Mouse (Mus musculus) 3T3-L1 (cell line): ENCODE data around the gene Kat2b.
A peak's percentile ranks its signal among the peaks of the same experiment; 100 is the strongest.
"Not testable (repeated sequence)": the region's sequence is repeated elsewhere in the genome, so short reads cannot be mapped to it uniquely, and the experiment has no call there.

Source experiments
- DNase-seq: peaks from one replicate; pipeline ENCODE4 v3.0.0-alpha.2; 2015; ENCODE audit warnings: low read depth, low spot score

The Kat2b gene

DNA sequence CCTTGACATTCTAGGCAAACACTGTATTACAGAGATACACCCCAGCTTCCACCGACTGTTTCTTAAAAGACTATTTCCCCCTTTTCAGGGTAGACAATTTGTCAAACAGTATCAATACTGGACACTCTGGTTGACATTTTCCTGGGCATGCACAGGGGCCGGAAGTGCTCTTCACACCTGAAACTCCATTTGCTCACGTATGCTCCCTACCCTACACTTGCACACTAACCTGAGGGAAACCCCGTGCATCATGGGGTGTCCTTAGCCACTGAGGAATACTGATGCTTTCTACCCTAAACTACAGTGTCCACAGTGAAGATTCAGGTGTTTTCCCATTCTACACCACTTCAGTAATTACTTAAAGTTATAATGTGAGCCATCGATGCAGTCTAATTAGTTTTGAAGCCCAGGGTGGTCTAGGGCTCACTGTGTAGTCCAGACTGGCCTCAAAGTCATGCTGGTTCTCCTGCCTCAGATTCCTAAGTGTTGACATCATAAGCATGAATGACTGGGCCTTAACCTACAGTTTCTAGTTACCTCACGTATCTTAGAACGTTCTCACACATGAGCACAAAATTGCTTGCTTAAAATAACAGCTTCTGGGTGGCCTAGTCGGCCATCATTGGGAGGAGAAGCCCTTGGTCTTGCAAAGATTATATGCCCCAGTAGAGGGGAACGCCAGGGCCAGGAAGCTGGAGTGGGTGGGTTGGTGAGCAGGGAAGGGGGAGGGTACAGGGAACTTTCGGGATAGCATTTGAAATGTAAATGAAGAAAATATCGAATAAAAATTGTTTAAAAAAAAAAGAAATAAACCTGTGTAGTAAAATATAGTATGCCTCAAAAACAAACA lies 30.5 kb downstream of the Kat2b start:
- peak; percentile 48 for DNase-seq

DNA sequence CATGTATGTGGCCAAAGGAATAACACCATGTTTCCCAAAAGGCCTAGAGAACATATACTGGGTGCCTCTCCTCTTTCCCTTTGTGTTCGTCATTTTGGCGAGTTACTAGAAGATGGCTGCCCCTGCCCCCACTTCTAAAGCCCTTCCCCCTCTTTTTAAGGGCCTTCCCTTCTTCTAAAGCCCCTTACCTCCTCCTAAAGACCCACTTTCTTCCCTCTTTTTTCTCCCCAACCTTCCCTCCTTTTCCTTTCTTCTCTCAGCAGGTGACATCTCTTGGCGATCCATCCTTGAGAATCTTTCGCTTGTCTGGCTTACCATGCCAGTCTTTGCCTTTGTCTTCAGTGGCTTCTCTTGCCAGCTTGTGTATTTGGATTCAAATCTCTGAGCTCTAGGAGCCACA lies 31.9 kb downstream of the Kat2b start:
- DNase-seq: no peak

DNA sequence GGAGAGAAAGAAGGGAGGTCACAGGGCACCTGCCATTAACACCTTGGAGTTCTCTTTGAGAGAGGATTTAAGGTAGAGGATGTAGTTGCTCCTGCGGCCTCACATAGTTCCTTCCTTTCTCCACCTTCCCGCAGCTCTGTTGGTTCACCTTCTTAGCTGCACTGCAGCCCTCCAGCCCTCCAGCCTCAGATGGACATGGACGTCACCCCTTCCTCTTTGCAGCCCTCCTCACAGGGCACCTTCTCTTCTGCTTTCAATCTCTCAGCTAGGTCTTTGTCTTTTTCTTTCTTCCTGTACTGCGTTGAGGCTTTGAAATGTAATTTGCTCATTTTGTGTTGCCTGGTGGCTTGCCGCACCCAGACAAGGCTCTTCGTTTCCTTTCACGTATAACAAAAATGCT lies 36.6 kb downstream of the Kat2b start:
- DNase-seq: not testable (repeated sequence)

DNA sequence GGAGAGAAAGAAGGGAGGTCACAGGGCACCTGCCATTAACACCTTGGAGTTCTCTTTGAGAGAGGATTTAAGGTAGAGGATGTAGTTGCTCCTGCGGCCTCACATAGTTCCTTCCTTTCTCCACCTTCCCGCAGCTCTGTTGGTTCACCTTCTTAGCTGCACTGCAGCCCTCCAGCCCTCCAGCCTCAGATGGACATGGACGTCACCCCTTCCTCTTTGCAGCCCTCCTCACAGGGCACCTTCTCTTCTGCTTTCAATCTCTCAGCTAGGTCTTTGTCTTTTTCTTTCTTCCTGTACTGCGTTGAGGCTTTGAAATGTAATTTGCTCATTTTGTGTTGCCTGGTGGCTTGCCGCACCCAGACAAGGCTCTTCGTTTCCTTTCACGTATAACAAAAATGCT lies 39.4 kb downstream of the Kat2b start:
- DNase-seq: not testable (repeated sequence)

DNA sequence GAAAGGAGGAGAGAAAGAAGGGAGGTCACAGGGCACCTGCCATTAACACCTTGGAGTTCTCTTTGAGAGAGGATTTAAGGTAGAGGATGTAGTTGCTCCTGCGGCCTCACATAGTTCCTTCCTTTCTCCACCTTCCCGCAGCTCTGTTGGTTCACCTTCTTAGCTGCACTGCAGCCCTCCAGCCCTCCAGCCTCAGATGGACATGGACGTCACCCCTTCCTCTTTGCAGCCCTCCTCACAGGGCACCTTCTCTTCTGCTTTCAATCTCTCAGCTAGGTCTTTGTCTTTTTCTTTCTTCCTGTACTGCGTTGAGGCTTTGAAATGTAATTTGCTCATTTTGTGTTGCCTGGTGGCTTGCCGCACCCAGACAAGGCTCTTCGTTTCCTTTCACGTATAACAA lies 42.3 kb downstream of the Kat2b start:
- DNase-seq: not testable (repeated sequence)

DNA sequence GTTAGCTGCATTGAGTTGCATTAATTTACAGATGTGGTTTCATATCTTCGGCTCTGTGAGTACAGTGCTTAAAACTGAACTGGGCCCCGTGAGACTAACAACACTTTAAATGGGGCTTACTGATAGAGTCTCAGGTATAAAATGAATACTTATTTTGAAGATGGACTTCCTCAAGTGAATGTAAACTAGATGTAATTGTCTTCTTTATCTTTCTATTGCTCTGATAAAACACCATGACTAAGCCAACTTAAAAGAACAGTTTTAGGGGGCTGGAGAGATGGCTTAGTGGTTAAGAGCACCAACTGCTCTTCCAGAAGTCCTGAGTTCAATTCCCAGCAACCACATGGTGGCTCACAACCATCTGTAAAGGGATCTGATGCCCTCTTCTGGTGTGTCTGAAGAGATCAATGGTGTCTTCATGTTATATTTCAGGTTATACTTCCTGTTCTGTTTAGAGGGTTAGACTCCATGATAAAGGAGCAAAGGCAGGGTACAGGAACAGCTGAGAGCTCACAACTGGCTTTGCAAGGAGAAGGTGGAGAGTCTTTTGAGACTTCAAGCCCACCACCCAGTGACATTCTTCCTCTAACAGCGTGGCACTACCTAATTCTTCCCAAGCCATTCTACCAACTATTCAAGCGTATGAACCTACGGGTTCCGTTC lies 50.8 kb downstream of the Kat2b start:
- DNase-seq: no peak

DNA sequence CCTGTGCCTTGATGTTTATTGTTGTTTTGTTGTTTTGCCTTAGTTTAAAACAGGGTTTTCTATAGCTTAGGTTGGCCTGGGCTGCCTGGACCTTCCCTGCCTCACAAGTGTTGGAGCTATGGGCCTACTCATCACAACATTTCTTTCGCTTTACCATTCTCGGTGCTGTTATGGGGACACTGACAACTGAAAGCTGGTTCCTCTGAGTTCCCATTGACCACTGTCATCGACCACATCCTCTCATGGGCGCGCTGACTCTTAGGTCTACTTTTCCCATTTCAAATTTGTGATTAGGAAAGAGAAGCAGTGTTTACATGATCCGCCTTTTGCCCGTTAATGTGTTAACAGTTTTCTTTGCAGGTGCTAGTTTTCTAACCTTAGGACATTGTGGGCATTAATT lies 51.7 kb downstream of the Kat2b start:
- no peak for DNase-seq

DNA sequence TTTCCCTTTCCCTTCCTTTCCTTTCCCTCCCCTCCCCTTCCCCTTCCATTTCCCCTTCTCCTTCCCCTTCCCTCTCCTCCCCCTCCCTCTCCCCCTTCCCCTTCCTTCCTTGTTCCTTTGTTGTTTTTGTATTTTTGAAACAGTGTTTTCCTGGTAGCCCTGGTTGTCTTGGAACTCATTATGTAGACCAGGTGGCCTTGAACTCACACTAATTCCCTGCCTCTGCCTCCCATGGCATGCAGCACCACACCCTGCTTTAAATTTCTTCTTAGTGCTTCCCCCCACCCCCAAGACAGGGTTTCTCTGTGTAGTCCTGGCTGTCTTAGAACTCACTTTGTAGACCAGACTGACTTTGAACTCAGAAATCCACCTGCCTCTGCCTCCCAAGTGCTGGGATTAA lies 52.7 kb downstream of the Kat2b start:
- DNase-seq: no peak

DNA sequence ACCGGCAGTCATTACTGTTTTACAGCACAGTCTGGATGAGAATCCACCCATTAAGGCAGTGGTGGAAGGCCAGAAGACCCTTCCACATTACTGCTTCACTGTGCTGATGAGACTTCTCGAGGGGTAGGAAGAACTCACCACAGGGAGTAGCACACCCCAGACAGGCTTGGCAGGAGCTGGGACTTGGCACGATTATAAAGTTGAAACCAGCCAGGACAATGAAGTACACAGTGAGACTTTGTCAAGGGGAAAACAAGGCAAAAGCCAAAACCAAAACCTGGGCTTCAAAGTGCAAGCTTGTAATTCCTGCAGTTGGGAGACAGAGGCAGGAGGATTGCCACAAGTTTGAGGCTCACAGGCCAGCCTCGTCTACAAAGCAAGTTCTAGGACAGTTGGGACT lies 54.0 kb downstream of the Kat2b start:
- no peak for DNase-seq

DNA sequence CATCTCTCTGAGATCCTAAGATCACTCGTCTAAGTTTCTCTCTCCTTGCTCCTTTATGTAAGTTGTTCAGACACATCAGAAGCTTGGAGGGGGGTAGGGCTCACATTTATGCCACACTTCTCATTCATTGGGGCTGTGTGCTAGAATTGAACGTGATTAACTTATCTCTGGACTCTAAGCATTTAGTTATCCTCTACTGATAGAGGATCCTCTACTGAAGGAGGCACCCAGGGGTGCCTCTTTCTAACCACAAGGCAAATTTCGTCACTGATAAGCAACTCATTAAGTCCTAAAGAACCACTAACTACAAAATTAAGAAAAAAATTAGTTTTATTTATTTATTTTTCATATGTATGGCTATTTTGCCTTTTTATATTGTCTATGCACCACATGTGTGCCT lies 55.5 kb downstream of the Kat2b start:
- DNase-seq: no peak

- no peak for DNase-seq
Measured at GRCm38 (mm10) chr17:53623762-53624161, 57.1 kb downstream of the Kat2b start.

DNA sequence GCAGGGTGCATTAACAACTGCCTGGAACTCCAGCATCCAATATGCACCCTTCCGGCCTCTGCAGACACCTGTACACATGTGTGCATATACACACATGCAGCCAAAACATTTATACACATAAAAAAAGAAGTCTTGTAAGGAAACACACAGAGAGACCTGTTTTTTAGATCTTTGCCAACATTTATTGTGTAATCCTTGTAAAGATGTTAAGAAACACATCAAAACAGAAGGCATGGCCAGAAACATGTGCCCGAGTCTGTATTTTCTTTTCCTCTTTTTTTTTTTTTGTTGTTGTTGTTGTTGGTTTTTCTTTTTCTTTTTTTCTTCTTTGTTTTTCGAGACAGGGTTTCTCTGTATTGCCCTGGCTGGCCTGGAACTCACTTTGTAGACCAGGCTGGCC lies 59.5 kb downstream of the Kat2b start:
- no peak for DNase-seq

- no peak for DNase-seq
Measured at GRCm38 (mm10) chr17:53627497-53627896, 60.8 kb downstream of the Kat2b start.

DNA sequence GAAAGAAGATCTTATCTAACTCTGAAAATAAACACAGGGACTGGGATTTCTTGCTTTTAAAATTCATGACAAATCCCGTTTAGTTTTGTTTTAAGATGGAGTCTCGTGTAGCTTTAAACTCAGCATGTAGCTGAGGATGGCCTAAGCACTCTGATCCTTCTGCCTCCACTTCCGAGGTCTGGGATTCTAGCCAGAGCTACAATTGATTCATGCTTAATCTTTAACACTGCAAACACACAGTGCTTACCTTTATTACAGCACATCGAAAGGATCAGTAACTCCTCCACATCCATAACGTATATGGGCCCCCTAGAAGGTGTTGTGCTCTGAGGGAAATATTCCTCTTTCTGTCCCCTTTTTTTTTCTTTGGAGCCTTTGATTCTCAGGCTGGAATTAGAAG lies 61.5 kb downstream of the Kat2b start:
- no peak for DNase-seq

DNA sequence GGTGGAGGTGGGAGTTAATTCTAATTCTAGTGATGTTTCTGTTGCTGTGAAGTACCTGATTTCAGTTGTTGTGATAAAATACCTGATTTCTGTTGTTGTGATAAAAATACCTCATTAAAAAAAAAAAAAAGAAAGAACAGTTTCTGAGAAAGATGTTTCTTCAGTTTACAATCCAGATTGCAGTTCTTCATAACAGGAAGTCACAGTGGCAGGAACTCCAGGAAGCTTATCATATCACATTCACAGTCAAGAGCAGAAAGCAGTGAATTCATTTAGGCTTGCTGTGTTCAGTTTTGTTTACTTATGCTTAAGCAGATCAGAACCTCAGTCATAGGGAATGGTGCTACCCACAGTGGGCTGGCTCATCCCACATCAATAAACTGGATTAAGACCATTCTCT lies 64.7 kb downstream of the Kat2b start:
- DNase-seq: no peak

DNA sequence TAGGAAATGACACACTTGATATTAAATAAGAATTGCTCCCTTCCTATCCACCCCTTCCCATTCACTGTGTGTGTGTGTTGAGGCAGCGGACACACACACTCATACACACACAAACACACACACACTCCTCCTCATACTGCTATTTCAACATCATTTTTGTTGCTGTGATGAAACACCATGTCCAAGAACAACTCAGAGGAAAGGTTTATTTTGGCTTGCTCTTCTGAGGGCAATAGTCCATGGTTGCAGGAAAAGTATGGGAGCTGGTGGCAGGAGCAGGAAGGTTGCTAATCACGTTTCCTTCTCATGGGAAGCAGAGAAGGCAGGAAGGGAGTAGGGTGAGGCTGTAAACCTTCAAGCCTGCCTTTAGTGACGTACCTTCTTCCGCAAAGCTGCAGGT lies 76.7 kb downstream of the Kat2b start:
- no peak for DNase-seq

DNA sequence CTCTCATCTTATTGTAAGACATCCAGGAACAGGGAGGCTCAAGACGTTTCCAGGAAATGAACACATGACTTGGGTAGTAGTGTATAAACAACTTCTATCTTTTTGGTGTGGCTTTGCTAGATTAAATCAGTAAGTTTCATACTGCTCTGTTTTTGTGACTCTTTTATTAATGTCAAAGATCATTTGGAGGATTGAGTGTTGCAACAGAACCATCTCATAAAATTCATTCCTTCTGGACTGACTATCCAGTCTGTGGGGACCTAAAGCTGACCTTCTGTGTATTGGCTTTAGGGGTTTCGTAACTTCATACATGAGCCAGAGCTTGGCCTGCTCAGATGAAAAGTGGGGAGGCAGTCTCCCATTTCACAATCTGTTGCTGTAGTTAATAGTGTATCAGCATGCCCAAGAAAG lies 83.6 kb downstream of the Kat2b start:
- peak; percentile 58 for DNase-seq

- DNase-seq: no peak
Measured at GRCm38 (mm10) chr17:53654596-53654995, 87.9 kb downstream of the Kat2b start.

DNA sequence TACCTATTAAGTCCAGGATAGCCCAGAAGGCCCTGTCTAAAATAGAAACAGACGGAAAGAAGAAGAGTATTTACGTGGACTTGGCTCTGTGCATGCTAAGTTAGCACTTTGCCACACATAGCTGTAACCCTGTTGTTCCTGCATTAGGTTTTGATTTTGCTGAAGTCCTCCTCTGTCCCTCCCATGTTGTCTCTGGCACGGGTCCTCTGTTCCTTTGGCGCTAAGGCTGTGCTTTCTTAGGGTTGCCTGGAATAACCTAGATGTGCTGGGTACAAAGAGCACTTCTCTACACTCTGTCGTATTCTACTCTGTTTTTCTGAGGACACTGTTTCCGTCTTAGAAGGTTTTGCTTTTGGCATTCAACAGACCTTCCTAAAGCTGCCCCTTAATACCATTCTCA lies 88.4 kb downstream of the Kat2b start:
- DNase-seq: no peak

GRCm38 (mm10) chr17:53655959-53656358 lies 89.3 kb downstream of the Kat2b start:
- no peak for DNase-seq

DNA sequence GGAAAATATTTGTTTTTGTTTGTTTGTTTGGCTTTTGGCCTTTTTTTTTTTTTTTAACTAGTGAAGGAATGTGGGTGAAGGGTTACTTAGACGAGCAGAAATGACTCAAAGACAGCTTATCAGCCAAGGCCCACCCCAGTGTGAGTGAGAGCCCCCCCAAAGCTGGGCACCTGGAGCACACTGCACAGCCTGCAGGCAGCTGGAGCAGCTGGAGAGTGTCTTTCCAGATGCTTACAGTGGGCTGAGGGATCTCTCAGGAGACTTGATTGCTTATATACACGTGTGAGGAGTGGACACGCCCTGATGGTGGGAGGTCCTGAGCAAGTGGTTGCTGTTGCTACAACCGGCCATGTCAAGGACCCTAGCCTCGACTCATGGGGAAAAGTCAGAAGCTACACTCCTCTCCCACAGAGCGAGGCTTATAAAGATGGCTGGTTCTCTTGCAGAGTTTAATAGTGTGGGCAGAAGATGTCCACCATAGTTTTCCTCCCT lies 89.8 kb downstream of the Kat2b start:
- DNase-seq: no peak

DNA sequence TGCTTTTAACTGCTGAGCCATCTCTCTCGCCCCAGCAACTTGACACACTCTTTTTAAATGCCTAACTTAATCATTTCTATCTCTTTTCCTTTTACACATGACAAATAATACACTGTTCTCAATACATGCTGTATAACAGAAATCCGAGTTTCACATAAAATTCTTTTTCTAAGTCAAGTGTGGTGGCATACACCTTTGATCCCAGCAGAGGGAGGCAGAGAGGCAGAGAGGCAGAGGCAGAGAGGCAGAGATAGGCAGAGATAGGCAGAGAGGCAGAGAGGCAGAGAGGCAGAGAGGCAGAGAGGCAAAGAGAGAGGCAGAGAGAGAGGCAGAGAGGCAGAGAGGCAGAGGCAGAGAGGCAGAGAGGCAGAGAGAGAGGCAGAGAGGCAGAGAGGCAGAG lies 90.7 kb downstream of the Kat2b start:
- DNase-seq: peak; percentile 56

DNA sequence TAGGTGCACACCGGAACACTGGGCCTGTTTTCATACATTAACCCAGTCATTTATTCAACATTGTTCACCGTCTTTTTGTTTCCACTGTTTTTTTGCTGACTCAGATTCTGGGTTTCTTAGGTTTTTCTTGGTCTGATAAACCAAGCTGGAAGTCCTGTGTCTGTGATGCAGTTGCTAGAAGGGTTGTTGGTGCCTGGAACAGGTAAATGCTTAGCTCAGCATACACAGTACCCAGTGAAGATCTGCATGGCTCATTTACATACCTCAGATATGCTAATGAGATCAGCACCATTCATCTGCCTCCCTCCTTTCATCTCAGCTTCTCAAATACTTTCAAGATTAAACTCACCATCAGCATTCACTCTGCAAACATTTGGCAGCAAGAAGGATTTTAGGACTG lies 92.0 kb downstream of the Kat2b start:
- no peak for DNase-seq
